Mouse (Mus musculus) myocyte (in vitro differentiated cells): Measurements from ENCODE around the gene Mapk8ip3.

Experiments used
- E2F4 ChIP-seq: IDR thresholded peaks from one replicate; pipeline ENCODE4 v1.6.1; 2011; ENCODE audit warnings: mild to moderate bottlenecking, control low read depth, moderate library complexity; ENCODE audit not compliant: insufficient read depth
- MAX ChIP-seq: IDR thresholded peaks from one replicate; pipeline ENCODE4 v1.6.1; 2011; ENCODE audit warnings: low read depth, mild to moderate bottlenecking, control low read depth
- MYOG ChIP-seq, 3 experiments: IDR thresholded peaks; one replicate each; pipeline ENCODE4 v1.6.1; 2011; ENCODE audit warnings: control low read depth in 2 of 3, low read depth in 2 of 3, mild to moderate bottlenecking in 2 of 3; ENCODE audit not compliant: insufficient read length in 2 of 3, control insufficient read depth in 1 of 3, insufficient read depth in 1 of 3
- POLR2A ChIP-seq: IDR thresholded peaks from one replicate; pipeline ENCODE4 v1.6.1; 2011; ENCODE audit warnings: low read depth, mild to moderate bottlenecking, control low read depth, moderate library complexity; ENCODE audit not compliant: insufficient read length
- USF1 ChIP-seq: IDR thresholded peaks from one replicate; pipeline ENCODE4 v1.6.1; 2011; ENCODE audit warnings: low read depth, mild to moderate bottlenecking, control low read depth, moderate library complexity

- TF ChIP-seq E2F4, result no peak
- no peak for TF ChIP-seq MYOG (IDR thresholded peaks at IDR 0.05; ENCODE audit: control insufficient read depth in 1 of 3, insufficient read depth in 1 of 3, insufficient read length in 2 of 3, low read depth in 2 of 3)
- no peak for TF ChIP-seq POLR2A
- no peak for TF ChIP-seq USF1
- no peak for TF ChIP-seq MAX
Measured at GRCm38 (mm10) chr17:24960852-24961715, 24.3 kb upstream of the Mapk8ip3 start.
